Mouse (Mus musculus) right cerebral cortex, postnatal 36 days (tissue): ENCODE measurements at regions not wholly inside any gene's neighbourhood (a gene's known extent, or its start where the extent isn't known, plus 50 kb on each side); places are given as distances from the start of the nearest gene placed in this dataset.

Source experiments
- DNase-seq, 2 experiments: peaks; one replicate each; pipeline ENCODE4 v3.0.0; 2022; ENCODE audit warnings: low spot score in 2 of 2, mixed read lengths in 1 of 2

DNA sequence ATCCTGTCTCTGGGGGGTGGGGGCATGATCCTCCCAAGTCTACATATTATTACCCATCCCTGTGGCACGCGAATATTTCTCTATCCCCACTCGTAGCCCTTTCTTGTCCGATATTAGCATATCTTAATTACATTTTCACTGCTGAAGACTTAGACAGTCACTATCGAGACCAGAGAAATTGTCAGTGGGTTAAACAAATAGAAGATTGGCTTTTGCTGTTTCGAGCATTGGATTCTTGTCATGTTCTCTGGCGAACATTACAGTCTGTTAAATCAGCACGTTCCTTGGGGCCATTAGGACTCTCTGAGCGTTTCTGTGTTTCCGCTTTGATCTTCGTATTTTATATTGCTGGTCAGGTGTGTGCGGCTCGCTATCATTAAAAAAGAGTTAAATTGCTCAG is 129.6 kb upstream of the Psmd7 start:
- DNase-seq = no peak

DNA sequence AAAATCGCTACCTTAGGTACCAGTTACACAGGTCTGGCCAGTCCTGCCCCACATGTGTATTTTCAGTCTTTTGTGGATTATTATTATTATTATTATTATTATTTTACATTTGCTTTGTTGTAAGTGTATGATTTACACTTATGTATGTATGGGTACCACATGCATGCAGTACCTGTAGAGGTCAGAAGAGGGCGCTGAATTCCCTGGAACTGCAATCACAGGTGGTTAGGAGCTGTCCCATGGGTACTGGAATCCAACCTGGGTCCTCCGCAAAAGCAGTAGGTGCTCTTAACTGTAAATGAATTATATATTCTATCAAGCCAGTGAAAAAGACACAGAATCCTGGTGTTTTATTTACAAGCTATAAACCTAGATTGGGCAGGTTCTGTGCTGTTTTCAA is 131.4 kb upstream of the Psmd7 start:
- no peak for DNase-seq

DNA sequence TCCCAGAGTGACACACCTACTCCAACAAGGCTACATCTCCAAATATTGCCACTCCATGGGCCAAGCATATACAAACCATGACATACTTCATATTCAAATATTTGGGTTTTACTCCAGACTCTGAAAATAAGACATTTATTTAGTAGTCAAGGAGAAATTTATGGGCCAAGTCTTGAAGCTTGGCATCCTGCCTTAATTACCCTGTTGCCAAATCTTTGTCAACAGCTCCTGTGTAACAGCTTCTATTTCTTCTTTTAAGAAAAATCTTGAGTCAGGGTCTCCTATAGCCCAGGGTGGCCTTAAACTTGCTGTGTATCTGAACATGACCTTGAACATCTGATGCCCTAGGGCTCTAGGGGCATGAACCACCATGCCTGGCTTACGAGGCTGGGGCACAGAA is 138.5 kb upstream of the Psmd7 start:
- no peak for DNase-seq

DNA sequence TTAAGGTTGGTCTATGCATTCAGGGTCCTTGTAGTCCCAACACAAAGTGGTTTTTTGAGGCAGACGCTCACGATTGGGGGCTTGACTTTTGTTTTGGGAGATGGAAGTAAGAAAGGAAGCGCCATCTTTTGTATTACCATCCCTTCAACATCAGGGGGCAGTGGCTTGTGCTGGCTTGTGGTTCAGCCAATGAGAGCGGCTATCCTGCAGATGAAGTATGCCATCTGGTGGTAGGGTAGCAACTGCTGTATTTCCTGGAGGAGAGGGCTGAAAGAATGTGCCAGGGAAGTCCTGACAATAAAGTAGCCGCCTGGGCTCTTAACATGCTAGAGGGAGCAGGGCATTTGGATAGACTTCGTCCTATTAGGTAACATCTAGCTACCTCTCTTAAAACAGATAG is 139.0 kb upstream of the Psmd7 start:
- no peak for DNase-seq

GRCm38 (mm10) chr8:107739091-107739490 is 150.8 kb upstream of the Psmd7 start:
- DNase-seq = no peak

DNA sequence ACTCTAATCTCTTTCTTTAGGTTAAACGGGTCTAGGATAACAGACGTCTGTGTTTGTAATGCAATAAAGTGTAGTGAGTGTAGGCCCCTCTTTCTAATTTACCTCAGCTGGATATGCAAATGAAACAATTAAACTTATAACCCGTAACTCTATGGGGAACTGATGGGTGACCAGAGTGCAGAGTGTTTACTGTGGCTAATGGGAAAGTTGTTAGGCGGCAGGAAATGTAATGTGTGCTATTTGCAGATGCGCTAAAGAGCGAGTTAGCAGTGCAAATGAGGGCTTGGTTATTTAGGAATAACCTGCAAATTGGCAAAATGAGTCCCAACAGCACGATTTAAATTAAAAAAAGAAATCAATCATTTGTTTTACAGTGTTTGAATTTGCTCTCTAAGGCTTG is 168.8 kb upstream of the Psmd7 start:
- no peak for DNase-seq

GRCm38 (mm10) chr8:107758637-107759036 is 170.4 kb upstream of the Psmd7 start:
- DNase-seq = no peak

- no peak for DNase-seq
Measured at GRCm38 (mm10) chr8:107776906-107777305, 165.5 kb upstream of the Zfhx3 start.

- no peak for DNase-seq
Measured at GRCm38 (mm10) chr8:107785771-107786170, 156.7 kb upstream of the Zfhx3 start.

GRCm38 (mm10) chr8:107792286-107792685 is 150.2 kb upstream of the Zfhx3 start:
- no peak for DNase-seq

DNA sequence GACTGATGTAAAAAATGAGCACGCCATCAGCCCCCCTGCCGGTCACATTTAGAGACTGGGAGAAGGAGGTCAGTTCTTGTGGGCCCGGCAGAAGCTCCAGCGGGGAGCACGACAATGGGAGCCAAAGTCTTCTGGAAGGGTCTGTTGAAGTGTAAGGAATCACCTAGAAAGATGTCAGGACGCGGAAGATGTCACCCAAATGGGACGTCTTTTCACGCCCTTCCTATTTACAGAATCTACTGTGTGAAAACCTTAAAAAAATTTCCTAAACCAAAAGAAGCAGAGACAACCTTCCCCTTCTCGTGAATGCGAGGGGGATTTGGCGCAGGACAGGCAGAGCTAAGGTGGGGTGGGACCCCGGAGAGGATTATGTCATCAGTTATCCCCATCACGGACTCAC is 127.5 kb upstream of the Zfhx3 start:
- no peak for DNase-seq

GRCm38 (mm10) chr8:107815775-107816174 is 126.7 kb upstream of the Zfhx3 start:
- DNase-seq = no peak

- DNase-seq = no peak
Measured at GRCm38 (mm10) chr8:107817796-107818195, 124.6 kb upstream of the Zfhx3 start.

DNA sequence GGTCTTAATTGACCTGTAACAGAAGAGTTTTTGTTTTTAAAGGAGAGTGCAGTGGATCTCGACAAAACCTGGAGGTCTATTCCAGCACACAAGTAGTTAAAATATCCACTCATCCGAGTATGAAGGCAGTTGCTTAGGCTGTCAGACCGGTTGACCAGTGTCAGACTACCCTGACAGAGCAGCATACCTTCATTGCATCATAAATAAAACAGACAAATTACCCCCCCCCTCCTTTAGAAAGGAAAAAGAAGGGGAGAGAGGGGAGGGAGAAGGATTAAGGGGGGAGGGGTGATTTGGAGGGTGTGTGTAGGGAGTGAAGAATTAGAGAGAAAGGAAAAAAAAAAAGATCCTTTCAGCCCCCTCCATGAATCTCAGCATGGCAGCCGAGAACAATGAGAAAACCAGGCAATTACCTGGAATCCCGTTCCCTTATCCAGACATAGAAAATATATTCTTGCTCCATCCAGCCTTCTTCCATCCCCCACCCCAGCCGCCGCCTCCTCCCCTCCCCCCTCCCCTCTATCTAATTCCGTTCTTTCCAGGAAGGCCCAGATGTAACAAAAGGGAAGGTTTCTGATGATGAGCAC is 122.2 kb upstream of the Zfhx3 start:
- DNase-seq = no peak

DNA sequence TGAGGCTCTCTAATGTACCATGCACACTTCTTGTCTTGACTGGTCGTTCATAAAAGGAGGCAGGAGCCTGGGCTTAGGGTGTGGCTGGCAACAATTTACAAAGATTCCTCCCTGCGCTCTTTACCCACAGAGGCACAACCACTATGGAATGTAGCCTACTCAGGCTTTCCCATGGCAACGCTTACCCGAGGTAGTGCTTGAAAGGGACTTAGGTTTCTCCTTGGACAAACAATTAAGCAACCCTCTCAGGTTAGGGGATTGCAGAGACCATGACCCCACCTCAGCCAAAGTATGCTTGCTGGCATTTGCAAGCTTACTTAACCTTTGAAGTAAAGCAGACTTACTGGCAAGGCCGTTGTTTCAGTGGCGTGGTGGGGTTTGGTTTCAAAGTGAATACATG is 120.9 kb upstream of the Zfhx3 start:
- DNase-seq = no peak

- DNase-seq = no peak
Measured at GRCm38 (mm10) chr8:107824096-107824495, 118.3 kb upstream of the Zfhx3 start.

- DNase-seq = no peak
Measured at GRCm38 (mm10) chr8:107824640-107825039, 117.8 kb upstream of the Zfhx3 start.

GRCm38 (mm10) chr8:107827500-107828125 is 114.8 kb upstream of the Zfhx3 start:
- DNase-seq = no peak

GRCm38 (mm10) chr8:107828541-107828940 is 113.9 kb upstream of the Zfhx3 start:
- no peak for DNase-seq

DNA sequence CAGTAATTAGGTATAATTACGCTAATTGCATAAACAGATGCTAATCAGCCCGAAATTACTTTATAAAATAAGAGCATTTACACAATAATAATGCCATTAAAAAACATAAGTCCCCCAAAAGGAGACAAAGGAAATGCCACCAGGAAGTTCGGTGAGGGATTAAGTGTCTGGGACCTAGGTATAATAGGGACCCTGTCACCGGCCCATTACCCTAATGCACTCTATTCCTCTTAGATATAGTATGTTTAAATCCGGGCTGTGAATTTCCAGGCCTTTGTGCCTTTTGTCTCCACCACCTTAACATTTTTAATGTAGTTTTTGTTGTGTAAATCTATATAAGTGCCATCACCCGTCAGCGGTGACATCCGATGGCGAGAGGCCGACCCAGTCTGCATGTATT is 109.0 kb upstream of the Zfhx3 start:
- DNase-seq = no peak

DNA sequence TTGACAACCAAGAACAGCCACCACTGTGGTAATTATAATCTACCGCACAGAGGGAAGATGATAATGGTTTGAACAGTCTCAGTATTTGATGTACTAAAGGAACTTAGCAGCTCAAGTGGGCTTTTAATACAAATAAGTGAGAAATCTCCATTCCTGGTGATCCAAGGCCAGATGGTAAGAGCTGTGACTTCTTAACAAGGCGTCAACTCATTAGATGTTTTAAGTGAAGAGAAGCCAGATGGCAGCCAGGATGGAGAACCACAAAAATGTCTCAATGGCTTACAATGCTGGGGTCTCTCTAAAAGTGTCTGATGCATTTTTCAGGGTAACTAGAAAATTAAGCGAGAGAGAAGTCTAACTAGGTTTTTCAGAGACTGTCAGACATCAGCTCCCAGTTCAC is 96.3 kb upstream of the Zfhx3 start:
- no peak for DNase-seq

DNA sequence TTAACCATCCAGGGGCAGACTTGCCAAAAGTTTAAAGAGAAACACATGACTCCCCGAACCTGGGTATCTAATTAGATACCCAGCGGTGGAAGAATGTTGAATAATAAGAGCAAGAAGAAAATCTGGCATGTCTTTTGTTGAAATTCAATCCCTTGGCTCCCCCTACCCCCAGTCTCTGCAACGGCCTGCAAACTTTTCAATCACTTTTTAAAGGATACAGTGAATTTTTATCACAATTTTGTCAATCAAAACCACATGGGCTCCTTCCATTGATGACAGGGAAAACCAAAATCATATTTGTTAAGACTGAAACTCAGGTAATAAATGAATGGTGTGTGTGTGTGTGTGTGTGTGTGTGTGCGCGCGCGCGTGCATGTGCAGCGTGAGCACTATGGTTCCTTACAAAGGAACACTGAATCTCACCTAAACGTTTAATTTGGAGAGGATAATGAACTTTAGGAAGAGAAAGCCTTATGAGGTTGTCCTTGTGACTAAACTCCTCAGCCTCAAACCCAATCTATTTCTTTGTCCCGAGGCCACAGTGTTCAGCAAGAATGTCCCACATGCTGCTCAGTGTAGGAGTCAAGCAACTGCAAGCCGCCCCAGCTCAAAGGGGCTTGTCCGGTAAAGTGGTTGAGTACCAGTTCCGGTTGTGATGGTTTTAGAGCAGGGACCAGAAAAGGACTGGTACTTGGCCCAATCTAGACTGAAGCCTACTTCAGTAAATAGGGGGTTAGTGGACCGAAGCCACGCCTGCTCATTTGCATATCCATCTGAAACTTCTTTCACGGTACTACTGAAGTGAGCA is 91.0 kb upstream of the Zfhx3 start:
- DNase-seq = no peak

- DNase-seq = no peak
Measured at GRCm38 (mm10) chr8:107859770-107860169, 82.7 kb upstream of the Zfhx3 start.
